Mouse (Mus musculus) limb, embryonic 14.5 days (tissue): ENCODE data around the gene Shisa5. TPM values are rescaled to one million over a fixed set of nuclear protein-coding genes. Genes with fewer than 3 reads are reported as not detected.
A peak's percentile ranks its signal among the peaks of the same experiment; 100 is the strongest.

Experiments
- ATAC-seq: fragments of 200-750 bp; cut with Nextera tagmentation; 2 replicates; pipeline ENCODE4 v1.8.0; 2017; ENCODE audit warnings: low read depth, moderate number of reproducible peaks, moderate TSS enrichment; ENCODE audit not compliant: low FRiP score
- DNase-seq: peaks from one replicate; pipeline ENCODE4 v3.0.0-alpha.2; 2015; ENCODE audit warnings: low spot score
- H3K27ac ChIP-seq: fragments of 300-500 bp; sonication (generic); replicated peaks from 2 replicates; pipeline ENCODE4 v1.5.1; 2014; ENCODE audit warnings: low read depth, mild to moderate bottlenecking, low read length, moderate library complexity, mixed read lengths
- H3K27me3 ChIP-seq: fragments of 300-500 bp; sonication (generic); 2 replicates; pipeline ENCODE4 v1.6.1; 2014; ENCODE audit warnings: low read length, mixed read lengths; ENCODE audit not compliant: control insufficient read depth, insufficient read depth
- H3K36me3 ChIP-seq: fragments of 300-500 bp; sonication (generic); 2 replicates; pipeline ENCODE4 v1.6.1; 2014; ENCODE audit warnings: mild to moderate bottlenecking, low read length, moderate library complexity, mixed read lengths; ENCODE audit not compliant: control insufficient read depth, insufficient read depth
- H3K4me1 ChIP-seq: fragments of 300-500 bp; sonication (generic); 2 replicates; pipeline ENCODE4 v1.6.1; 2014; ENCODE audit warnings: antibody characterized with exemption, low read length, mixed read lengths; ENCODE audit not compliant: control insufficient read depth, insufficient read depth
- H3K4me2 ChIP-seq: fragments of 300-500 bp; sonication (generic); replicated peaks from 2 replicates; pipeline ENCODE4 v1.6.1; 2014; ENCODE audit warnings: low read depth, mild to moderate bottlenecking, low read length, moderate library complexity; ENCODE audit not compliant: severe bottlenecking
- H3K4me3 ChIP-seq: fragments of 300-500 bp; sonication (generic); replicated peaks from 2 replicates; pipeline ENCODE4 v1.5.1; 2014; ENCODE audit warnings: low read length
- H3K9ac ChIP-seq: fragments of 300-500 bp; sonication (generic); 2 replicates; pipeline ENCODE4 v1.6.1; 2014; ENCODE audit warnings: mild to moderate bottlenecking, low read depth, low read length, moderate library complexity; ENCODE audit not compliant: severe bottlenecking
- H3K9me3 ChIP-seq: fragments of 300-500 bp; sonication (generic); 2 replicates; pipeline ENCODE4 v1.6.1; 2016; ENCODE audit warnings: low read length; ENCODE audit not compliant: control insufficient read depth
- POLR2A ChIP-seq: fragments of 200-500 bp; IDR thresholded peaks from 2 replicates; pipeline ENCODE4 v1.8.0; 2012; ENCODE audit warnings: inconsistent platforms, mild to moderate bottlenecking, moderate library complexity, borderline replicate concordance; ENCODE audit not compliant: insufficient read depth, insufficient read length; ENCODE audit errors: extremely low read depth
- WGBS: fragments of 180-500 bp; shearing (Covaris S2); extraction: QIAGEN DNeasy Blood & Tissue Kit; methylation state at CpG from one replicate; pipeline ENCODE4 v1.1.7; 2014; 5-methylcytosine and 5-hydroxymethylcytosine counted together
- polyA plus RNA-seq, 2 experiments: library from polyadenylated mRNA; depleted of rRNA in 1 of 2; stranded (reverse) in 1 of 2; unstranded in 1 of 2; fragments of >200 nt; fragmentation: Nextera tagmentation in 1 of 2; extraction: Ambion mirVana in 1 of 2; gene quantifications; 2 replicates each; pipeline versions ENCODE4 v1.2.1 to v1.2.3; 2012 to 2014

Gene Shisa5
- polyA plus RNA-seq, 2 experiments = 82.4 to 150 TPM

- Histone ChIP-seq H3K4me1 (peaks cover 38% of the 10 kb centered on the region), H3K27ac (peak overlapping the region; percentile 67), H3K4me3 (peak overlapping the region; percentile 79), H3K4me2 (peak overlapping the region; percentile 90), H3K36me3 (peaks cover 15% of the 10 kb centered on the region), H3K27me3 (no peaks in the 10 kb centered on the region), H3K9me3 (no peaks in the 10 kb centered on the region), H3K9ac (no peak overlapping the region)
- DNase-seq (peak; percentile 19), ATAC-seq (no peak)
- no peak for TF ChIP-seq POLR2A
- 16% methylated on average over 11 of the region's 11 CpGs for WGBS
Observed at GRCm38 (mm10) chr9:109093786-109094552, 55.6 kb downstream of the Shisa5 start.

GRCm38 (mm10) chr9:109094553-109095136 lies 56.3 kb downstream of the Shisa5 start:
- Histone ChIP-seq H3K9ac (peak overlapping the region; percentile 96), H3K27ac (peak overlapping the region; percentile 100), H3K27me3 (no peaks in the 10 kb centered on the region), H3K4me2 (peak overlapping the region; percentile 90), H3K4me1 (peaks cover 44% of the 10 kb centered on the region), H3K4me3 (peak overlapping the region; percentile 79), H3K36me3 (peaks cover 19% of the 10 kb centered on the region), H3K9me3 (no peaks in the 10 kb centered on the region)
- DNase-seq = no peak
- ATAC-seq = no peak
- WGBS = 2% methylated on average over 17 of the region's 21 CpGs
- TF ChIP-seq POLR2A = no peak

GRCm38 (mm10) chr9:109095137-109095982 lies 57.0 kb downstream of the Shisa5 start, which contains the start of gene Plxnb1:
Gene Plxnb1 (plus strand): TSS chr9:109095389.
- DNase-seq (peak; percentile 82), ATAC-seq (peak; percentile 70)

GRCm38 (mm10) chr9:109096251-109096661 lies 57.9 kb downstream of the Shisa5 start:
- Histone ChIP-seq H3K4me2 (peak overlapping the region; percentile 90), H3K4me3 (peak overlapping the region; percentile 79), H3K4me1 (peaks cover 49% of the 10 kb centered on the region), H3K36me3 (peaks cover 27% of the 10 kb centered on the region), H3K9me3 (no peaks in the 10 kb centered on the region), H3K9ac (peak overlapping the region; percentile 96), H3K27ac (peak overlapping the region; percentile 100), H3K27me3 (no peaks in the 10 kb centered on the region)
- DNase-seq = no peak
- ATAC-seq = no peak
- TF ChIP-seq POLR2A = no peak
- 13% methylated on average over 9 of the region's 9 CpGs for WGBS

More at GRCm38 (mm10) chr9:109095137-109095982, 57.0 kb downstream of the Shisa5 start, which contains the start of gene Plxnb1:
- Histone ChIP-seq H3K4me2 (peak within 1 kb of the TSS; percentile 90), H3K27me3 (no peaks in the 10 kb centered on the region), H3K4me3 (peak within 1 kb of the TSS; percentile 79), H3K9ac (peak within 1 kb of the TSS; percentile 96), H3K27ac (peak within 1 kb of the TSS; percentile 100), H3K9me3 (no peaks in the 10 kb centered on the region), H3K36me3 (peaks cover 26% of the 10 kb centered on the region), H3K4me1 (peaks cover 49% of the 10 kb centered on the region)
- WGBS = under 1% methylated on average over 45 of the region's 102 CpGs
- TF ChIP-seq POLR2A = peak; percentile 87; the same call in 1 of the 2 replicates

- peak overlapping the region; percentile 90 for H3K4me2 ChIP-seq
- H3K4me1 ChIP-seq = peaks cover 49% of the 10 kb centered on the region
- WGBS = 20% methylated on average over 5 of the region's 6 CpGs
- peak overlapping the region; percentile 96 for H3K9ac ChIP-seq
- peak overlapping the region; percentile 79 for H3K4me3 ChIP-seq
- no peaks in the 10 kb centered on the region for H3K27me3 ChIP-seq
- no peak for TF ChIP-seq POLR2A
- H3K9me3 ChIP-seq = no peaks in the 10 kb centered on the region
- ATAC-seq (no peak), DNase-seq (no peak)
- peak overlapping the region; percentile 100 for H3K27ac ChIP-seq
- H3K36me3 ChIP-seq = peaks cover 22% of the 10 kb centered on the region
Observed at GRCm38 (mm10) chr9:109096856-109097255, 58.5 kb downstream of the Shisa5 start.
